Mouse (Mus musculus) E14TG2a.4 (cell line): Measurements from ENCODE around the gene Atf5.

Source experiments
- CTCF ChIP-seq: conservative IDR thresholded peaks from 2 replicates; pipeline ENCODE4 v1.5.1; 2014; ENCODE audit warnings: low read length
- NANOG ChIP-seq: IDR thresholded peaks from 2 replicates; pipeline ENCODE4 v1.6.1; 2014; ENCODE audit warnings: borderline replicate concordance, low read length, mixed read lengths
- POU5F1 ChIP-seq: IDR thresholded peaks from 2 replicates; pipeline ENCODE4 v1.6.1; 2014; ENCODE audit warnings: low read length, borderline replicate concordance

DNA sequence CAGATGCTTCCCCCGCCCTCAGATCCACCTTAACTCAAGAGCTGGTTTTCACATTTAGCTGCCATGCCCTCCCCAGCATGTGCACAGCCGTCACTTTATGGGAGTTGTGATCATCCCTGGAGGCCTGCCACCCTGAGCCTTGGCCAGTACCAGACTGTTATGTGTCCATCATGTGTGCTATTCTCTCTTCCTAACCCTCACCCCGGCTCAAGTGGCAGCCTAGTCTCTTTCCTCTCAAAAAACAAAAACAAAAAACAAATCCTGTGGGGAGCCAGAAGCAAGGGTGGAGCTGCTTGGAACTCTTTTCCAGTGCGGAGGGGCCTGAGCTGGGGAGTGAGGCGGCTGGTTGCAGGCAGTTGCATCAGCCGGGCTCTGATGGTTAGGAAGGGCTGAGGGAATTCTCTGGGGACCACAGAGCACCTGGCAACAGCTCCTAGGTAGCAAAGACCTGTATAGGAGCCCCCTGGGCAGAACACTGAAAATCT, 2.3 kb upstream of the Atf5 start:
- TF ChIP-seq CTCF (no peak), POU5F1 (no peak), NANOG (no peak)
